19 mouse cellular contexts compared by ENCODE assay signal in the genomic region with DNA sequence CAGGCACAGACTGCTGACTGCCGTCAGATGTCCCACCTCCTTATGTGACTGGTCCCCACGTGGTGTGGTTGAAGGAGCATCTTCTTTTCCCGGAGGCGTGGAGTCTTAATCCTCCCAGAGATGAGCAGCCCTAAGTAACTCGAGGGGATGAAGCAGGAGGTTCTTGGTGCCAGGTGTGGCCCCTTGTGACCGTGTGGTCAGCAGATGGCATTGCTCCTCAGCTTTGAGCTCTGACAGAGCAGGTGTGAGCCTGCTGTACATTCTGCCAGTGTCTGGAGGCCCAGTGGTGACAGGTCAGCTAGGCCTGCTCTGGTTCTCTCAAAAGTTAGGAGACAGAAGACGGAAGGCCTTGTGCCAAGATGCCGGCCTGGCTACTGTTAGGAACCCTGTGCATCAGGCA.
"Had no signal": no experiment of that assay in that cellular context is flagged by ENCODE, and none has a peak within 500 bp of the region (broad histone marks: within the 10 kb centered on the region; RNA-seq: fewer than 3 reads in every experiment).

No protein-coding gene starts in this region.

- H3K4me2 ChIP-seq: limb, embryonic 12.5 days; limb, embryonic 15.5 days; liver, embryonic 11.5 days; lung, embryonic 14.5 days; midbrain, embryonic 12.5 days; midbrain, embryonic 15.5 days; neural tube, embryonic 13.5 days; stomach, embryonic 15.5 days had no signal

- H3K9me3 ChIP-seq: limb, embryonic 12.5 days; limb, embryonic 15.5 days; midbrain, embryonic 12.5 days; midbrain, embryonic 15.5 days; neural tube, embryonic 13.5 days; stomach, embryonic 15.5 days had no signal

- DNase-seq: kidney, postnatal 10 days; kidney, postnatal 36 days; left cerebral cortex, postnatal 4 days; liver, postnatal 0 days; lung, embryonic 14.5 days; retina, postnatal 1 day; right cerebral cortex, postnatal 25 days; spleen, adult 18-20 months; thymus, postnatal 25 days had no signal

- H3K9ac ChIP-seq: limb, embryonic 12.5 days; limb, embryonic 15.5 days; liver, embryonic 14.5 days; liver, postnatal 0 days; lung, embryonic 14.5 days; midbrain, embryonic 12.5 days; midbrain, embryonic 15.5 days; neural tube, embryonic 13.5 days; stomach, embryonic 15.5 days had no signal

- H3K27me3 ChIP-seq: limb, embryonic 12.5 days; limb, embryonic 15.5 days; midbrain, embryonic 12.5 days; midbrain, embryonic 15.5 days; neural tube, embryonic 13.5 days; stomach, embryonic 15.5 days had no signal

- ATAC-seq: liver, postnatal 0 days; lung, postnatal 0 days; midbrain, embryonic 15.5 days had no signal

- H3K4me3 ChIP-seq: limb, embryonic 12.5 days; limb, embryonic 15.5 days; midbrain, embryonic 12.5 days; midbrain, embryonic 15.5 days; neural tube, embryonic 13.5 days; stomach, embryonic 15.5 days had no signal

- H3K27ac ChIP-seq: limb, embryonic 12.5 days; limb, embryonic 15.5 days; liver, embryonic 14.5 days; macrophage; midbrain, embryonic 12.5 days; midbrain, embryonic 15.5 days; neural tube, embryonic 13.5 days; stomach, embryonic 15.5 days had no signal
